Mouse (Mus musculus) ES-E14 (cell line): ENCODE data around the gene Ankrd11.

Experiments
- CHD2 ChIP-seq: IDR thresholded peaks from 2 replicates; pipeline ENCODE4 v1.6.1; 2014; ENCODE audit warnings: mild to moderate bottlenecking, low read depth, low read length, inconsistent platforms
- HCFC1 ChIP-seq: IDR thresholded peaks from 2 replicates; pipeline ENCODE4 v1.6.1; 2012; ENCODE audit warnings: low read length, inconsistent platforms, borderline replicate concordance; ENCODE audit not compliant: insufficient read depth
- ZC3H11A ChIP-seq: IDR thresholded peaks from 2 replicates; pipeline ENCODE4 v1.6.1; 2012; ENCODE audit warnings: low read depth, mild to moderate bottlenecking, inconsistent platforms, low read length, borderline replicate concordance

- TF ChIP-seq ZC3H11A, result no peak
- no peak for TF ChIP-seq HCFC1
- no peak for TF ChIP-seq CHD2
Observed at GRCm38 (mm10) chr8:122981646-122982045, 60.4 kb downstream of the Ankrd11 start.
